Mouse (Mus musculus) MEL (cell line): Measurements from ENCODE around the gene Cfap58.

Experiments
- BHLHE40 ChIP-seq: IDR thresholded peaks from 2 replicates; pipeline ENCODE4 v1.6.1; 2012; ENCODE audit warnings: low read depth, mild to moderate bottlenecking, inconsistent platforms, low read length, improper control_type of control experiment, borderline replicate concordance
- CHD2 ChIP-seq: IDR thresholded peaks from 2 replicates; pipeline ENCODE4 v1.6.1; 2011; ENCODE audit warnings: low read length, improper control_type of control experiment
- CTCF ChIP-seq, 3 experiments: IDR thresholded peaks in 2 of 3; conservative IDR thresholded peaks in 1 of 3; 2 replicates each; pipeline ENCODE4 v1.5.1; 2011 to 2012; ENCODE audit warnings: low read length in 3 of 3, low read depth in 2 of 3, mild to moderate bottlenecking in 2 of 3, improper control_type of control experiment in 1 of 3, inconsistent platforms in 1 of 3, mixed read lengths in 1 of 3, moderate library complexity in 1 of 3; ENCODE audit not compliant: control insufficient read depth in 1 of 3, insufficient read depth in 1 of 3, poor library complexity in 1 of 3, severe bottlenecking in 1 of 3
- EP300 ChIP-seq, 2 experiments: IDR thresholded peaks; 2 replicates each; pipeline ENCODE4 v1.6.1; 2011; ENCODE audit warnings: improper control_type of control experiment in 2 of 2, low read length in 2 of 2, low read depth in 1 of 2, mild to moderate bottlenecking in 1 of 2
- GATA1 ChIP-seq: IDR thresholded peaks from 2 replicates; pipeline ENCODE4 v1.6.1; 2011; ENCODE audit warnings: low read depth, low read length, improper control_type of control experiment
- MXI1 ChIP-seq: IDR thresholded peaks from 2 replicates; pipeline ENCODE4 v1.6.1; 2011; ENCODE audit warnings: mild to moderate bottlenecking, low read depth, low read length, improper control_type of control experiment
- NELFE ChIP-seq: IDR thresholded peaks from 2 replicates; pipeline ENCODE4 v1.6.1; 2011; ENCODE audit warnings: low read depth, low read length, improper control_type of control experiment
- NRF1 ChIP-seq: IDR thresholded peaks from 2 replicates; pipeline ENCODE4 v1.6.1; 2014; ENCODE audit warnings: low read depth, mild to moderate bottlenecking, inconsistent platforms, low read length, improper control_type of control experiment, moderate library complexity; ENCODE audit not compliant: poor library complexity, insufficient read depth, severe bottlenecking
- POLR2AphosphoS2 ChIP-seq: IDR thresholded peaks from 2 replicates; pipeline ENCODE4 v1.6.1; 2011; ENCODE audit warnings: low read length, improper control_type of control experiment
- RAD21 ChIP-seq: IDR thresholded peaks from 2 replicates; pipeline ENCODE4 v1.6.1; 2011; ENCODE audit warnings: mild to moderate bottlenecking, low read depth, low read length, improper control_type of control experiment
- ZMIZ1 ChIP-seq: IDR thresholded peaks from 2 replicates; pipeline ENCODE4 v1.6.1; 2012; ENCODE audit warnings: low read depth, mild to moderate bottlenecking, inconsistent platforms, low read length, improper control_type of control experiment, moderate library complexity
- ZNF384 ChIP-seq: IDR thresholded peaks from 2 replicates; pipeline ENCODE4 v1.6.1; 2012; ENCODE audit warnings: low read depth, mild to moderate bottlenecking, inconsistent platforms, low read length, improper control_type of control experiment

- no peak for TF ChIP-seq CTCF (IDR thresholded peaks at IDR 0.05 in 2 of 3, conservative IDR thresholded peaks at IDR 0.05 in 1 of 3; ENCODE audit: control insufficient read depth in 1 of 3, insufficient read depth in 1 of 3, low read depth in 2 of 3, low read length in 3 of 3, poor library complexity in 1 of 3, severe bottlenecking in 1 of 3)
- no peak for TF ChIP-seq EP300 (IDR thresholded peaks at IDR 0.05; ENCODE audit: low read depth in 1 of 2, low read length in 2 of 2)
- no peak for TF ChIP-seq ZNF384
- TF ChIP-seq MXI1, result no peak
- no peak for TF ChIP-seq BHLHE40
- no peak for TF ChIP-seq ZMIZ1
- no peak for TF ChIP-seq RAD21
- no peak for TF ChIP-seq CHD2
- no peak for TF ChIP-seq NELFE
- TF ChIP-seq GATA1, result no peak
- no peak for TF ChIP-seq NRF1
- TF ChIP-seq POLR2AphosphoS2, result no peak
Measured at GRCm38 (mm10) chr19:47946821-47947465, 9.5 kb downstream of the Cfap58 start.
